8 mouse cellular contexts compared by ENCODE assay signal in the genomic region with DNA sequence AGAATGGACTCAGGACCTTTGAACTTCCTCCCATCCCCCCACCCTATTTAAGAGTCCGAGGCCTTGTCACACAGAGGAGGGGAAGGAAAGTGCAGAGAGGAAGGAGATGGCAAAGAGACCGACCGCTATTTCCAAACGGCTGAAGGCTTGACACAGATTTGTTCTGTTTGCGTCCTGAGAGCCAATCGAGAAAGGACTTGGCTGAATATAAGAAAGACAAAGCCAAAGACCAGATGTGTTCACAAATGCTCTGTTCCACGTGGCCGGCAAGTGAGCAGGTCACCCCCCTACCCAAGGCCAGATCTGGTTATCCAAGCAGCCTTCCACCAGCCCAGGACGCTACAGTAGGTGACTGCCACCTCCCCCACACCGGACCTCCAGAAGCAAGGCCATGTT. TPM values are rescaled to one million over a fixed set of nuclear protein-coding genes. Genes with fewer than 3 reads are reported as not detected.
DNase-seq lines count a peak whose midpoint lies in the region; ATAC-seq and TF ChIP-seq lines count a peak whose summit lies in the region.

No protein-coding gene starts in this region.

- no peak for TF ChIP-seq POLR2A in bone marrow macrophage, adult 2 months (IDR thresholded peaks at IDR 0.05; ENCODE audit: borderline replicate concordance, low read depth, low read length)

- peaks cover 20% of the 10 kb centered on the region for H3K4me1 ChIP-seq in bone marrow macrophage, adult 2 months (ENCODE audit: control insufficient read depth, insufficient read depth, low read length)
- peaks cover 29% of the 10 kb centered on the region for H3K4me1 ChIP-seq in midbrain, postnatal 0 days (ENCODE audit: insufficient read depth, low read length)

- 1% methylated on average over 10 of the region's 10 CpGs for WGBS in midbrain, postnatal 0 days

- intact Hi-C loops in left cerebral cortex, adult 2 months (cut with DNase I): loop anchor here (2.0 to 5.0 kb wide), 5 partner anchors 27 to 568 kb away; a partner anchor contains a TSS

- no peak for DNase-seq in left cerebral cortex, adult 2 months (ENCODE audit: extremely low spot score in 1 of 2, low spot score in 2 of 2)
- DNase-seq in left cerebral cortex, adult 18-20 months (ENCODE audit: low spot score in 2 of 2): no peak
- peak; percentile 64 to 67 for DNase-seq in heart, adult 9 months (ENCODE audit: low spot score in 2 of 2)
- DNase-seq in kidney, postnatal 4 days: peak; percentile 49 to 64
- no peak for DNase-seq in midbrain, postnatal 0 days (ENCODE audit: low spot score)
- DNase-seq in layer of hippocampus, adult 9-11 months: no peak

- peak overlapping the region; percentile 96 for H3K27ac ChIP-seq in left cerebral cortex, adult 2 months
- H3K27ac ChIP-seq in bone marrow macrophage, adult 2 months (ENCODE audit: insufficient read depth, low read depth, low read length): peak overlapping the region; percentile 58
- 0 out of 2 replicates have a peak overlapping the region, but pooled peaks have one; percentile 12 for H3K27ac ChIP-seq in midbrain, postnatal 0 days (ENCODE audit: low read depth, low read length)

- peak overlapping the region; percentile 61 for H3K4me2 ChIP-seq in midbrain, postnatal 0 days (ENCODE audit: low read depth, low read length, poor library complexity, severe bottlenecking)

- peak overlapping the region; percentile 50; the same call in 1 of the 2 replicates for H3K9ac ChIP-seq in midbrain, postnatal 0 days (replicated peaks; ENCODE audit: low read length, poor library complexity, severe bottlenecking)

- no peaks in the 10 kb centered on the region for H3K36me3 ChIP-seq in midbrain, postnatal 0 days (ENCODE audit: insufficient read depth, low read length)

- TF ChIP-seq CTCF in left cerebral cortex, adult 2 months (IDR thresholded peaks at IDR 0.05): no peak
- no peak for TF ChIP-seq CTCF in bone marrow macrophage, adult 2 months (IDR thresholded peaks at IDR 0.05; ENCODE audit: low read depth, low read length)
- TF ChIP-seq CTCF in midbrain, postnatal 0 days (IDR thresholded peaks at IDR 0.05): no peak

- H3K4me3 ChIP-seq in left cerebral cortex, adult 2 months: peak overlapping the region; percentile 82
- H3K4me3 ChIP-seq in bone marrow macrophage, adult 2 months (ENCODE audit: insufficient read depth, low read length): peak overlapping the region; percentile 83
- peak overlapping the region; percentile 70 for H3K4me3 ChIP-seq in midbrain, postnatal 0 days (ENCODE audit: low read depth, low read length)

- no peaks in the 10 kb centered on the region for H3K9me3 ChIP-seq in midbrain, postnatal 0 days (ENCODE audit: low read length)

- no peaks in the 10 kb centered on the region for H3K27me3 ChIP-seq in midbrain, postnatal 0 days (ENCODE audit: insufficient read depth, low read length)

- ATAC-seq in midbrain, postnatal 0 days (ENCODE audit: low FRiP score): no peak
- no peak for ATAC-seq in megakaryocyte-erythroid progenitor cell, adult 5-6 weeks (replicated peaks; ENCODE audit: low FRiP score, low TSS enrichment, poor library complexity, severe bottlenecking)

RNA-seq across cellular contexts. Expression of a gene that starts 2.8 kb away (rescaled TPM):
- 10 to 100 TPM; 22.6 to 22.8 TPM for total RNA-seq in left cerebral cortex, adult 2 months (2021)
- 10 to 100 TPM; 22.3 TPM for total RNA-seq in left cerebral cortex, adult 18-20 months (2021)
- polyA plus RNA-seq in bone marrow macrophage, adult 2 months (2012; ENCODE audit: insufficient read depth, insufficient read length, missing spikeins): 27.1 and 29.8 TPM in 2 replicates
- total RNA-seq in midbrain, postnatal 0 days (2014; rRNA removed): 34.7 and 35.8 TPM in 2 replicates
- polyA plus RNA-seq in midbrain, postnatal 0 days (2015; fragmentation: Nextera tagmentation; extraction: Ambion mirVana): 8.4 and 9.5 TPM in 2 replicates
- 5.3 and 10.9 TPM in 2 replicates for total RNA-seq in megakaryocyte-erythroid progenitor cell, adult 5-6 weeks (2014; fragmentation: Nextera tagmentation)
- total RNA-seq in megakaryocyte-erythroid progenitor cell, adult 5-6 weeks (2017): 13.2 and 18.1 TPM in 2 replicates

RNA-seq across cellular contexts. Expression of a gene that starts 47.9 kb away (rescaled TPM):
- 1 to 10 TPM; 6.6 to 8.1 TPM for total RNA-seq in left cerebral cortex, adult 2 months (2021)
- total RNA-seq in left cerebral cortex, adult 18-20 months (2021): 1 to 10 TPM; 5.1 to 8.5 TPM
- not detected in 2 replicates for polyA plus RNA-seq in bone marrow macrophage, adult 2 months (2012; ENCODE audit: insufficient read depth, insufficient read length, missing spikeins)
- total RNA-seq in midbrain, postnatal 0 days (2014; rRNA removed): not detected in 2 replicates
- polyA plus RNA-seq in midbrain, postnatal 0 days (2015; fragmentation: Nextera tagmentation; extraction: Ambion mirVana): 0.82 and 1.0 TPM in 2 replicates
- total RNA-seq in megakaryocyte-erythroid progenitor cell, adult 5-6 weeks (2014; fragmentation: Nextera tagmentation): not detected in 2 replicates
- not detected in 2 replicates for total RNA-seq in megakaryocyte-erythroid progenitor cell, adult 5-6 weeks (2017)

Comparison
In these comparisons a context has a peak if more than half of its experiments do, and no peak if none do; other contexts are left out.
1. DNase-seq: peak in heart, adult 9 months (2 of 2) and kidney, postnatal 4 days (2 of 2); none in left cerebral cortex, adult 2 months (0 of 2), left cerebral cortex, adult 18-20 months (0 of 2), midbrain, postnatal 0 days (single experiment) and layer of hippocampus, adult 9-11 months (single experiment).
2. H3K27ac ChIP-seq: peak in every context shown above with its lines; median percentile 96 in left cerebral cortex, adult 2 months; 58 in bone marrow macrophage, adult 2 months; 12 in midbrain, postnatal 0 days.
3. Peak in every context shown above with its lines, with median percentiles within 50 percentile points of each other: H3K4me3 ChIP-seq.